Mouse (Mus musculus) erythroblast, embryonic 14.5 days (primary cell): Measurements from ENCODE around the gene Stx17. TPM values are rescaled to one million over a fixed set of nuclear protein-coding genes. Genes with fewer than 3 reads are reported as not detected.

Source experiments
- H3K27me3 ChIP-seq: 2 replicates; pipeline ENCODE4 v1.6.1; 2012; ENCODE audit warnings: inconsistent platforms; ENCODE audit not compliant: control insufficient read depth
- H3K36me3 ChIP-seq: 2 replicates; pipeline ENCODE4 v1.6.1; 2012; ENCODE audit warnings: mild to moderate bottlenecking, inconsistent platforms; ENCODE audit not compliant: control insufficient read depth
- H3K4me1 ChIP-seq: 2 replicates; pipeline ENCODE4 v1.6.1; 2012; ENCODE audit warnings: inconsistent platforms; ENCODE audit not compliant: control insufficient read depth
- H3K4me3 ChIP-seq: replicated peaks from 2 replicates; pipeline ENCODE3; 2012; ENCODE audit warnings: moderate library complexity, mild to moderate bottlenecking, inconsistent platforms
- H3K9me3 ChIP-seq: 2 replicates; pipeline ENCODE4 v1.6.1; 2012; ENCODE audit warnings: low read length, inconsistent platforms, mixed read lengths; ENCODE audit not compliant: control insufficient read depth
- GATA1 ChIP-seq: IDR thresholded peaks from 2 replicates; pipeline ENCODE4 v1.6.1; 2012; ENCODE audit warnings: low read length, inconsistent platforms, mixed read lengths
- TAL1 ChIP-seq: IDR thresholded peaks from 3 replicates; pipeline ENCODE4 v1.6.1; 2012; ENCODE audit warnings: low read length, inconsistent platforms, mixed read lengths
- polyA plus RNA-seq: library from polyadenylated mRNA; stranded (reverse); fragments of >175 nt; gene quantifications from 2 replicates; pipeline ENCODE4 v1.2.3, GENCODE M21; 2012

The Stx17 gene
- polyA plus RNA-seq, 1 experiment, result 0.57 TPM

DNA sequence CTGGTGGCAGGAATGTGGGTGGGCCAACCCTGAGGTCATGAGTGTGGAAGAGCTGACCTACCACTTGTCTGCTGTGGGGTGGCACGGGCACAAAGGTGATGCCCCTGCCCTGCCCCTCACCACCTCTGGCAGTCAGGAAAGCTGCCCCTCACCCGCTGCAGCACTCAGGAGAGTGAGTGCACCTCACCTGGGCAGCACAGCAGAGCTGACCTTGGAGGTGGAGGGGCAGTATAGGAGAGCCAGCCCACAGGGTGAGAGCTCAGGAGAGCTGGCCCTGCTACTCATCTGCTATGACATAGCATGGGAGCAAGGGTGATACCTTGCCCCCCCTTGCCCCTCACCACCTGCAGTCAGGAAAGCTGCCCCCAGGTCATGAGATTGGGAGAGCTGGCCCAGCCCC, 22.7 kb upstream of the Stx17 start:
- Histone ChIP-seq H3K4me1 (no peaks in the 10 kb centered on the region), H3K4me3 (no peak overlapping the region), H3K36me3 (no peaks in the 10 kb centered on the region), H3K27me3 (peaks cover 13% of the 10 kb centered on the region), H3K9me3 (no peaks in the 10 kb centered on the region)
- TF ChIP-seq TAL1, result no peak
- TF ChIP-seq GATA1, result no peak

DNA sequence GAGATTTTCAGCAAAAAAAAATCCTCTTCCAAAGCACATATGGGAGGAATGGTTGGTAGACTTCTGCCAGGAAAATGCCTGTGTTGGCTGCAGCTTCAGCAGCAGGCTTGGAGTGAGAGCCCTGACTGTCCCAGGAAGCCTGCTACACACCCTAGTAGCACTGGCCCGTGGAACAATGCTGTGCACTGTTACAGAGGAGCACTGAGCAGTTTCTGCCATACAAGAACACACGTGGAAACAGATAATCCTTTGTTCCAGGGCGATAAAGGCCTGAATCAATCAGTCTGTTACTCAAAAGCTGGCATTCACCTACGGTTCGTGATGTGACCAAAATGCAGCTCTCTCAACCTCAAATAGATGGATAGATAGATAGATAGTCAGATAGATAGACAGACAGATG, 19.3 kb upstream of the Stx17 start:
- no peaks in the 10 kb centered on the region for H3K9me3 ChIP-seq
- no peaks in the 10 kb centered on the region for H3K4me1 ChIP-seq
- no peak for TF ChIP-seq TAL1
- TF ChIP-seq GATA1, result no peak
- peaks cover 8% of the 10 kb centered on the region for H3K27me3 ChIP-seq
- H3K36me3 ChIP-seq, result no peaks in the 10 kb centered on the region
- H3K4me3 ChIP-seq, result no peak overlapping the region

DNA sequence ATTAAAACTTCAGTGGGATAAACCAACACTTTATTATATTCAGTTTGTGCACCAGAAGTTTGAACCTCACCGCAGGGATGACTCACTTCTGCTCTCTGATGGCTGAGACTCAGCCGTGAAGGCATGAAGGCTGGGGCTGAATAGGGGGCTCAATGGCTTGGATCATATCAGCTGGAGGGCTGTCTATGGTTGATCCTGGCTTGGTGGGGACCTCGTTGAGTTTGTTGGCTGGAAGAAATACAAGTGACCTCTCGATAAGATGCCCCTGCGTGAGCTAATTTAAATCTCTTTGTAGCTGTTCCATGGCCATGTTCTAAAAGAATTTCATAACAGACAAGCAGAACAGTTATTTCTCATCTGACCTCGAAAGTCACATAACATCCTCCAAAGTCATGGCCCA, 17.6 kb upstream of the Stx17 start:
- no peaks in the 10 kb centered on the region for H3K9me3 ChIP-seq
- no peaks in the 10 kb centered on the region for H3K4me1 ChIP-seq
- H3K27me3 ChIP-seq, result peaks cover 6% of the 10 kb centered on the region; the same call in 1 of the 2 replicates
- no peak overlapping the region for H3K4me3 ChIP-seq
- TF ChIP-seq GATA1 (no peak), TAL1 (no peak)
- no peaks in the 10 kb centered on the region for H3K36me3 ChIP-seq

DNA sequence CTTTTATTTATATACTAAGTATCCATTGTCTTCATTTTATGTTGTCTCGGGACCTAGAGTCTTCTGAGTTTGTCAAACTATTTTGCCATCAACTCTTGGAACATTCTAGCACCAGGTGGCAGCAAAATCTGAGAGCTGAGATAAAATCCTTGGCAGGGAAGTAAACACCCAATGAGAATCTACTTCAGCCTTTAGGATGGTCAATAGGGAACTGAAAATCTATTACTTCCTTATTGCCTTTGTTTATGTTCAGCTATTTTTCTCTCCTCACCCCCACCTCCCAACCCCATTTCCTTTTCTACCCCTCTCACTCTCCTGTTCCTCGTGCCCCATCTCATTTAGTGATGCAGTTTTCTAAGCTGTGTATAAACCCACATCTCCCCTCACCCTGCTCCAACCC, 16.1 kb upstream of the Stx17 start:
- Histone ChIP-seq H3K9me3 (no peaks in the 10 kb centered on the region), H3K4me1 (no peaks in the 10 kb centered on the region), H3K4me3 (no peak overlapping the region), H3K36me3 (no peaks in the 10 kb centered on the region), H3K27me3 (peaks cover 6% of the 10 kb centered on the region; the same call in 1 of the 2 replicates)
- no peak for TF ChIP-seq TAL1
- TF ChIP-seq GATA1, result no peak

DNA sequence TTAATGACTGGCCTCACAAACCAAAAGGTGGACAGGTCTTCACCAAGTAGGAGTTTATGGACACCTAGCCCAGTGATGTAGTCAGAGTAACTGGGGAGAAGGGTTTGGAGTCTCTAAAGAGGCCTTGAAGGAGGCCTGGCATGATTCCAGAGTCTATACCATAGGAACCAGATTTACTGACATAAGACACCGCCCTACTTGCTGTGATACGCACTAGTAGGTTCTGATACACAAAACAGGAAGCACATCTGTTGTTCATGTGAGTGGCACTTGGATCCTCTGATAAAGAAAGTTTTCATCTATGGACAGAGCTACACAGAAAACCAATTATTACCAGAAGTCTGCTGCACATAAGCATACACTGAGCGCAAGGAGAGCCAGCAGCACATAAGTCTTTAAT, 14.4 kb upstream of the Stx17 start:
- Histone ChIP-seq H3K36me3 (no peaks in the 10 kb centered on the region), H3K4me3 (no peak overlapping the region), H3K4me1 (no peaks in the 10 kb centered on the region), H3K27me3 (peaks cover 6% of the 10 kb centered on the region; the same call in 1 of the 2 replicates), H3K9me3 (no peaks in the 10 kb centered on the region)
- no peak for TF ChIP-seq GATA1
- no peak for TF ChIP-seq TAL1

DNA sequence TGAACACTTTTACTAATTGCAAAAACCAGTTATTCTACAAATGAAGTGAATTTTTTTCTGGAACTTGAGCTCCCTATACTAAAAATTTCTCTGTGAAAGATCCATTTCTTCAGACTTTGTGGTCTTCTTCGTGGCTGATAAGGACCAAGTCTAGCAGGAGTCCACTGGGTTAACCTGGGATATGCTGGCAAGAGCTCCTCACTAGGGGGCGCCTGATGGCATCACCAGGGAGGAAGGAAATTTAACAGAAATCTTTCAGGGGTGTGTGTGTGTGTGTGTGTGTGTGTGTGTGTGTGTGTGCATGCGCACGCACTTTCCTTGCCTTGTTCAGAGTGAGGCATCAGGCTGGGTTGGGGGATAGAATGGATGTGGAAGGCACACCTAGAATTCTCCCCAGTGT, 8.5 kb upstream of the Stx17 start:
- Histone ChIP-seq H3K4me3 (no peak overlapping the region), H3K4me1 (no peaks in the 10 kb centered on the region), H3K36me3 (no peaks in the 10 kb centered on the region), H3K27me3 (peaks cover 39% of the 10 kb centered on the region), H3K9me3 (no peaks in the 10 kb centered on the region)
- no peak for TF ChIP-seq TAL1
- TF ChIP-seq GATA1, result no peak

DNA sequence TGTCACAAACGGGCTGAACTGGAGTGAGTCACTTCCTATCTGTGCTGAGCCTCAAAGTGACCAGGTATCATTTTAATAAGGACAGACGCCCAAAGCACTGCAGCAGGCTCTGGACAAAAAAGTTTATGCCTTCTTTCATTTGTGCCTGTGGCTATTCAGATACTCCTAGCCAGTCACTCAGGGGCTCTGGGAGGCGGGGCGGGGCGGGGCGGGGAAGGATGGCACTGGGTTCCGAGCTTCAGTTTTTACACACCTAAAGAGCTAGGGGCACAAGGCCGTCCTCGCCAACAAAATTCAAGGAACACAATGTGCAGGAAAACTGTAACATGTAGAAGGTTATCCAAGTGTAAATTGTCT, 321 bp upstream of the Stx17 start:
- peaks cover 30% of the 10 kb centered on the region for H3K4me1 ChIP-seq
- H3K27me3 ChIP-seq, result peaks cover 34% of the 10 kb centered on the region
- no peak for TF ChIP-seq TAL1
- no peak for TF ChIP-seq GATA1
- no peaks in the 10 kb centered on the region for H3K9me3 ChIP-seq
- peaks cover 4% of the 10 kb centered on the region for H3K36me3 ChIP-seq
- H3K4me3 ChIP-seq, result peak overlapping the region; percentile 97

DNA sequence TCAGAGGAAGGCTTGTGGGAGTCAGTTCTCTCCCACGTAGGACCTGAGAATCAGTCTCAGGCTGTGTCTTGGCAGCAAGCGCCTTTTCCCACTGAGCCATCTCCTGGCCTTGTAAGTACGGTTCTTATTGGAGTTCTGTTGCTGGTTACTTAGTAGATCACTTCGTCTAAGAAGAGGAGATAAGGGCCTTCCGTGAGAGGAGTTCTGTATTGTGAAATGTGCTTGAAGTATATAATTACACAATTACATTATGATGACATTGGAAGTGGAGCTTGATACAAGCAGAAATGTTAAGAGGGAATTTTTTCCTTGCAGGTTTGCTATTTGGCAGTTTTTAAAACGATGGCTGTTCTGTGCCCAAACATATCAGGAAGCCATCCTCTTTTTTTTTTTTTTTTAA, 5.6 kb downstream of the Stx17 start:
- TF ChIP-seq TAL1 (no peak), GATA1 (no peak)
- H3K4me1 ChIP-seq, result peaks cover 19% of the 10 kb centered on the region
- H3K4me3 ChIP-seq, result no peak overlapping the region
- H3K27me3 ChIP-seq, result no peaks in the 10 kb centered on the region
- peaks cover 46% of the 10 kb centered on the region for H3K36me3 ChIP-seq
- H3K9me3 ChIP-seq, result no peaks in the 10 kb centered on the region

DNA sequence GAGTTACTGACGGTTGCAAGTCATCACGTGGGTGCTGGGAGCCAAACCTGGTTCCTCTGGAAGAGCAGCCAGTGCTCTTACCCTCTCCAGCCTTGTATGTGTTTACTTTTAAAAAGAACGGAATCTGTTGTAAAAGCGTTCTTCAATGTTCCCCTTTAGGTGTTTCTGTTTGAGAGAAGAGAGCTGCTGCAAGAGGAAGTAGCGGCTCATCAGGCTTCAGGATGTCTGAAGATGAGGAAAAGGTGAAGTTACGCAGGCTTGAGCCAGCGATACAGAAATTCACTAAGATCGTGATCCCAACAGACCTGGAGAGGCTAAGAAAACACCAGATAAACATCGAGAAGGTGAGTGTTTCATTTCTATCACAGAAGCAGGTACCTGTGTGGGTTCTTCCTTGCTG, 6.9 kb downstream of the Stx17 start:
- Histone ChIP-seq H3K27me3 (no peaks in the 10 kb centered on the region), H3K9me3 (no peaks in the 10 kb centered on the region), H3K4me3 (no peak overlapping the region), H3K4me1 (peaks cover 8% of the 10 kb centered on the region), H3K36me3 (peaks cover 55% of the 10 kb centered on the region)
- no peak for TF ChIP-seq GATA1
- TF ChIP-seq TAL1, result no peak

DNA sequence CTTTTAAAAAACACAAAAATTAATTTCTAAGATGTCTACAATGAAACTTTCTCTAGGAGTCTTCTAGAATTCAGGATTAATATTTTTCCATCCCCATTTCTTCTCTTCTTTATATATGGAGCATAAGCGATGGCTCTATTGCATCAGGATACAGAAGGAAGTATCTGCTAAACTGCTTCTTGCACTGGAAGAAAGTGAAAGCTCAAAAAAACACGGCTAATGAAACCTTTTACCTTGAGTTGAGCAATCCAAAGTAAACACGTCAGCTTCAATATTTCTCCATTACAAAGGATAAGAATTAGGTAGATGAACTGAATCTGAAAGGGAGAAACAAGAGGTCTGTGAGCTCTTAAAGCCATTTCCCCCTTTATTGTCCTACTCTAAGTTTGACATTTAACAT, 8.0 kb downstream of the Stx17 start:
- TF ChIP-seq TAL1 (no peak), GATA1 (no peak)
- no peak overlapping the region for H3K4me3 ChIP-seq
- peaks cover 2% of the 10 kb centered on the region for H3K4me1 ChIP-seq
- H3K36me3 ChIP-seq, result peaks cover 59% of the 10 kb centered on the region
- no peaks in the 10 kb centered on the region for H3K9me3 ChIP-seq
- no peaks in the 10 kb centered on the region for H3K27me3 ChIP-seq
